Mouse (Mus musculus) gastrocnemius, adult 8-10 months (tissue): ENCODE data around the gene Zc3h13. TPM values are rescaled to one million over a fixed set of nuclear protein-coding genes. Genes with fewer than 3 reads are reported as not detected.

Source experiments
- DNase-seq, 2 experiments: peaks; one replicate each; pipeline ENCODE4 v3.0.0; 2022; ENCODE audit warnings: low spot score in 2 of 2
- microRNA-seq: library from miRNA; unstranded; fragments of <30 nt; microRNA quantifications from one replicate; pipeline ENCODE4 v1.2.0, GENCODE M21; 2022
- total RNA-seq, 4 experiments: library from RNA; stranded (reverse); gene quantifications; 2 replicates each; pipeline ENCODE4 v1.2.4; 2022

Zc3h13 gene
- total RNA-seq, 4 experiments from 2014 or later = 14.3 to 19.1 (median 17.7) TPM

- DNase-seq = no peak
Measured at GRCm38 (mm10) chr14:75323354-75323753, 39.2 kb downstream of the Zc3h13 start.

GRCm38 (mm10) chr14:75328062-75328461 is 43.9 kb downstream of the Zc3h13 start:
- DNase-seq = no peak

GRCm38 (mm10) chr14:75330621-75331020 is 46.4 kb downstream of the Zc3h13 start:
- DNase-seq = no peak

DNA sequence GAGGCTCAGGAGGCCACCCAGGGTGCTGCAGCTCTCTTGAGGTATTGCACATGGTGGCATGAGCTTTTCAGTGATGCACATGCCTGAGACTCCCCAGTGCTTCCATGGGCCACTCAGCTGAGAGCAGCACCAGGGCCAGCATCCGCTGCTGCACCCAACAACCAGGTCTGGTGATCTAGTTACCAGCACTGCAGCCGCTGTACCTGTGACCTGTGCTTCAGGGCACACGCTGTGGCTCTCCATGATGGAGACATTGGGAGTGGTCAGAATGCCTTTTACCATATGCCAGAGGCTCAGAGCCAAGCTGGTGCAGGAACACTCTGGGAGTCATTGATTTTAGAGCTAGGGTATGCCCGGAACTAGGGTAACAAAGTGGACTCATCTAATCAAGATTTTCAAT is 50.1 kb downstream of the Zc3h13 start:
- DNase-seq = no peak

- DNase-seq = no peak
Measured at GRCm38 (mm10) chr14:75337884-75338283, 53.7 kb downstream of the Zc3h13 start.

DNA sequence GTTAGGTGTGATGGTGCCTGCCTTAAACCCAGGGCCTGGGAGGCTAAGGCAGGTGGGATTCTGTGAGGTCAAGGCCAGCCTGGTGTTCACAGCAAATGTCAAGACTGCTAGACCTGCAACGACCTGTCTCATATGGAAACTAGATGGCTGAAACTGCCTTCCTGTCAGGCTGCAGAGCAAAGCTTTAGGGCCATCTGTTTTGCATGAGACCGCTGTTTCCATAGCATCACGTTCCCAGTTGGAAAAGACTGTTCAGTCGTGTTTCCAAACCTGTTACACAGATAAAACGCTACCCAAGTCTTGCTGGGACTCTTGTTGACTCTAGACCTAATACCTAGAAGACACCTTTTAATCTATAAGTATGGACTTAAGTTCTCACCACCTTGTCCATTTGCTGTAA is 61.9 kb downstream of the Zc3h13 start:
- DNase-seq = no peak

DNA sequence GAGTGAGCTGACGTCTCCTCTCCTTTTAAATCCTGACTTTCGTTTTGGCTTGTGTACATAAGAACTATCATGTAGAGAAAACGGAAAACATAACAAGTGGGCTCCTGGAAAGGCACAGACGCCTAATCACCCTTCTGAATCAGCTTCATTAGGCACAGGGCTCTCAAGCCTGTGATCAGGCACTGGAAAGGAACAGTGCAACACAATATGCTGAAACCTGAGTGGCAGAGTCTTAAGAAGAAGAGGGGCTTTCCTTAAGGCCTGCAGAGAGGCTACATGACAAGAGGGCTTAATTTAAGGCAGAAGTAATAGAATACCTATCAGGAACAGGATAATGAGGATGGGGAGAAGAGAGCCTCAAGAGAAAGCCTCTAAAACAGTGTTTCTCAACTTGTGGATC is 67.5 kb downstream of the Zc3h13 start:
- DNase-seq = no peak

GRCm38 (mm10) chr14:75363316-75363715 is 79.1 kb downstream of the Zc3h13 start:
- no peak for DNase-seq

DNA sequence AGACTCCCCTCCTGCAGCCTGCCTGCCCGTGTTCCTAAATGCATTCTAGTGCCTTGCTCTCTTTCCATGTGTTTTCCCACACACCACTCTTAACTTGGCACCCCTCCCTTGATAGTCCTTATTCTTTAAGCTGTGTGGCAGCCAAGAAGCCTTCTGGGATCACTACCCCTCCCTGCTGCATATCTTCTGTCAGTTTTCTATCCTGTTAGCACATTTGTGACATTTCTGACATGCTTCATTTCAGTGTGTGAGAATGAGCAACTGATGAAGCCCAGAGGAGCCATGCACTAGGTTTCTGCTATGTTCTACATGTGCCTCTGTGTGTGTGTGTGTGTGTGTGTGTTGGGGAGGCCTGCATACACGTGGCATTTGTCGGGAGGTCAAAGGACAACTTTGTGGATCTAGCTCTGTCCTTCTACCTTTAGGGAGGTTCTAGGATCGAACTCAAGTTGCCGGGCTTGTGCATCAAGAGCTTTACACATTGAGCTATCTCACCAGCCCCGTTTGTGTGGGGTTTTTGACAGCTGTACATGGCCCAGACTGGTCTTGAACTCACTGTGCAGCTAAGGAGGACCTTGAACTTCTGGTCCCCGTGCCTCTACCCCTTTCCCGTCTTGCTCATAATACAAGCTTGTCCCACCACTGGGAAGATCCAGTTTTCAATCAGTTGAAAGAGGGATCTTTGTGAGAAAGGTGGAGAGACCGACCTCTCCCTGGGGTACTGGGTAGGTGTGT is 81.3 kb downstream of the Zc3h13 start:
- DNase-seq = no peak

DNA sequence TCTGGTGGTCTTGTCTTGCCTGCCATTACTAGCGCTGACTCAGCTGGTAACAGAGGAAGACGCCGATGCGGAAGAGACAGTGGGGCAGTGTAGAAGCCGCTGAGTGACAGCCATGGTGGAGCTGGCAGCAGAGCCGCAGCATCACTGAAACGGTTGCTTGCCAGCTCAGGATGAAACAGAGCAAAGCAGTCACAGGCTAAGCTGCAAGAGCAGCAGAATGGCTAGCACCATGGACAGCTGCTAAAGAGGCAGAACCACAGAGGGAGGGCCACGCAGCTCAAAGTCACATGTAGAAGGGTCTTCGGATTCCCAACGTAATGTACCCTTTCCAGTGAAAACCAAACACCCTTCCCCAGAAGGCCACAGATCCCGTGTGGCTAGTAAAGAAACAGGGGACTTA is 82.6 kb downstream of the Zc3h13 start:
- no peak for DNase-seq

DNA sequence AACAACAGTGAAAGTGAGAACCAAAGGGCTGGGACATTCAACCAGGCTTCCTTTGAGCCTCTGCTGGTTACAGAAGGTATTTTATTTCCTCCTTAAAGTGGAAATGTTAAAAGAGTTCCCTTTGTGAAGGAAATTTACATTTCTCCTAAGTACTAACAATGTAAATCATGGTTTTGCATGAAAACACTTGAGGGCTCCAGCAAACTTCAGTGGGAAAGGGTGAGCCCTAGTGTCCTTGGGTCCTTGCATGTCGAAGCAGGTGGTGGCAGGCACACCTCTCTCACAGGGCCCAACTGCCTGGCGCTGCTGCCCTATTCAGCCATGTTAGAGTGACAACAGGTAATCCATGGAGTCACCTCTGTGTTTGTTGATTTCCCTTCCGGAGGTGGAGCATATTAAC is 83.3 kb downstream of the Zc3h13 start:
- no peak for DNase-seq

GRCm38 (mm10) chr14:75369880-75370279 is 85.7 kb downstream of the Zc3h13 start:
- DNase-seq = no peak

DNA sequence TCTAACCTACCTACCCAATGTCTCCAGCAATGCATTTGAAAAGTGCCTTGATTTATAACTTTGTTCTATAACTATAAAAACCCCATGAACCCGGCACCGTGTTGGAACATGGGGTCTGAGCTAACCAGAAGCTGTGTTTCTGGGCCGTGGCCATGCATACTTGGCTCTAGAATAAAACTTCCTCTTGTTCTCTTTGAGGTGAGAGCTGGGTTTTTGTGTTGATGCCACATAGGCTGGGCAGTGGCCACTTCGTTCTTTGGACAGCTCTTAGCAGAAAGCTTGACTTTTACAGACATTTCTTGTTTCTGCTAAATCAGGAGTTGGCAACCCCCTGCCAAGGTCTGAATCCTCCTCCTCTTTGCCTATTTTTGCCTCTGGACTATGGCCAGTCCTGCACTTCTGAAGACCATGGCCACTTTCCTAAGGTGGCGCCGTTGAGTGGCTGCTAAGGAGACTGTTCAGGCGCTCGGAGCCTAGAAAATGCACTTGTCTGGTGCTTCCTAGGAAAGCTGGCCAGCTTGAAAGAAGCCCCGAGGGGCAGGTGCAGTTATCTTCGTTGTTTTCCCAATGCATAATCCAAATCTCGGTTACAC is 90.9 kb downstream of the Zc3h13 start:
- DNase-seq = no peak

DNA sequence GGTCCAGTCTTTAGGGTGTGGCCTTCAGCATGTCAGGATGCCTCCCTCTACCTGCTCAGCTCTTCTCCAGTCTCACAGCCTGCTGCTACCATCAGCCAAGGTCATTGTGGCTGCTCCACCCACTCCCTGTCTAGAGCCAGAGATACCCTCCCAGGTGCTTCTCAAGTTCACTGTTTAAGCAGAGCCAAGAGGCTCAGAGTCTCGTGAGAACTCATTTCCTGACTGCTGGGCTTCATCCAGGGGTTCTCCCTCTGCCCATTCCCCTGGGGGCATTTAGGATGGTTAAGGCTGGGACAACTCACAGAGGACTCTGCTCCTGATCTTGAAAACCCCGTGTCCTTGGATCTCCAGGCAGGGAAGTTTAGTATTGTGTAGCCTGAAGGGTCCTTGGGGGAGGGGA is 92.1 kb downstream of the Zc3h13 start:
- no peak for DNase-seq

DNA sequence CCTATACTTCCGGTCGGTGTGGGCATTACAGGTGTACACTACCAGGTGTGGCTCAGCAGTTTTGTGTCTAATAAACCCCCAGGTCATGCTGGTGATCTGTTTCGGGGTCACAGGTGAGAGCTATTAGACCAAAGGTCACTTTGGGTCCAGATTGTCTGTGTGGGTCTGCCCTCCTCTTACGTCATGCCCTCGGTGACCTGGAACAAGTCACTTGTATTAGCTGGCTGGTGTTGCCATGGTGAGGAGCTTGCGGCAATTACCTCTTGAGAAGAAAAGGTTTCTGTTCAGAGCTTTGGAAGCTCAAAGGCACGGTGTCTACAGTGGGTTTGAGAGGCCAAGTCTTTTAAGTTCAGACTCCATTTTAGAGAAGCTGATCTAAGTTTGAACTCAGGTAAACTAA is 93.4 kb downstream of the Zc3h13 start:
- DNase-seq = no peak

Small RNA genes lying within 50 kb of the gene (microRNA-seq; reads per million reads assigned to microRNA genes)
- gene Gm44482 = not detected

Other genes starting within 250 kb of the Zc3h13 start
- not detected for gene Lrrc63, start 153.5 kb upstream of the Zc3h13 start, total RNA-seq
- gene Lcp1, start 153.3 kb upstream of the Zc3h13 start, total RNA-seq = 1 to 10 TPM; 1.0 to 2.6 (median 1.7) TPM
- gene Cpb2, start 42.1 kb upstream of the Zc3h13 start, total RNA-seq = not detected
- under 1 TPM in 1 of 4 experiments, not detected in 3; 0.11 TPM for gene Siah3, start 171.6 kb downstream of the Zc3h13 start, total RNA-seq